Mouse (Mus musculus): ENCODE measurements at regions not wholly inside any gene's neighbourhood (a gene's known extent, or its start where the extent isn't known, plus 50 kb on each side); places are given as distances from the start of the nearest gene placed in this dataset.

- no peak overlapping the region for H3K4me2 ChIP-seq
- no peaks in the 10 kb centered on the region for H3K27me3 ChIP-seq (replicated peaks)
- H3K27ac ChIP-seq, result no peak overlapping the region
- no peak for ATAC-seq (ENCODE audit: insufficient read depth, low FRiP score, low read depth)
- no peaks in the 10 kb centered on the region for H3K4me1 ChIP-seq
- no peaks in the 10 kb centered on the region for H3K9me3 ChIP-seq
- no peak overlapping the region for H3K9ac ChIP-seq
- WGBS, result 44% methylated on average over 8 of the region's 8 CpGs
- no peak overlapping the region for H3K4me3 ChIP-seq (replicated peaks)
- no peaks in the 10 kb centered on the region for H3K36me3 ChIP-seq
Measured at GRCm38 (mm10) chr15:87365712-87366361, 178.3 kb upstream of the Fam19a5 start.

- H3K36me3 ChIP-seq, result no peaks in the 10 kb centered on the region
- H3K4me1 ChIP-seq, result no peaks in the 10 kb centered on the region
- H3K4me3 ChIP-seq (replicated peaks), result no peak overlapping the region
- H3K9ac ChIP-seq, result no peak overlapping the region
- 35% methylated on average over 5 of the region's 5 CpGs for WGBS
- no peak overlapping the region for H3K4me2 ChIP-seq
- no peak overlapping the region for H3K27ac ChIP-seq
- no peaks in the 10 kb centered on the region for H3K9me3 ChIP-seq
- ATAC-seq (ENCODE audit: insufficient read depth, low FRiP score, low read depth), result no peak
- no peaks in the 10 kb centered on the region for H3K27me3 ChIP-seq (replicated peaks)
Measured at GRCm38 (mm10) chr15:87367381-87367780, 176.7 kb upstream of the Fam19a5 start.

- Histone ChIP-seq H3K4me3 (replicated peaks) (no peak overlapping the region), H3K4me2 (no peak overlapping the region), H3K4me1 (no peaks in the 10 kb centered on the region), H3K9ac (no peak overlapping the region), H3K27ac (no peak overlapping the region), H3K27me3 (replicated peaks) (no peaks in the 10 kb centered on the region), H3K36me3 (no peaks in the 10 kb centered on the region), H3K9me3 (no peaks in the 10 kb centered on the region)
- no peak for ATAC-seq (ENCODE audit: insufficient read depth, low FRiP score, low read depth)
- WGBS, result 84% methylated on average over 3 of the region's 3 CpGs
Measured at GRCm38 (mm10) chr15:87369381-87369780, 174.7 kb upstream of the Fam19a5 start.

- Histone ChIP-seq H3K9ac (no peak overlapping the region), H3K27me3 (replicated peaks) (no peaks in the 10 kb centered on the region), H3K36me3 (no peaks in the 10 kb centered on the region), H3K4me3 (replicated peaks) (no peak overlapping the region), H3K4me1 (no peaks in the 10 kb centered on the region), H3K27ac (no peak overlapping the region), H3K4me2 (no peak overlapping the region), H3K9me3 (no peaks in the 10 kb centered on the region)
- WGBS, result 86% methylated on average over 9 of the region's 9 CpGs
- no peak for ATAC-seq (ENCODE audit: insufficient read depth, low FRiP score, low read depth)
Measured at GRCm38 (mm10) chr15:87369836-87370235, 174.3 kb upstream of the Fam19a5 start.

DNA sequence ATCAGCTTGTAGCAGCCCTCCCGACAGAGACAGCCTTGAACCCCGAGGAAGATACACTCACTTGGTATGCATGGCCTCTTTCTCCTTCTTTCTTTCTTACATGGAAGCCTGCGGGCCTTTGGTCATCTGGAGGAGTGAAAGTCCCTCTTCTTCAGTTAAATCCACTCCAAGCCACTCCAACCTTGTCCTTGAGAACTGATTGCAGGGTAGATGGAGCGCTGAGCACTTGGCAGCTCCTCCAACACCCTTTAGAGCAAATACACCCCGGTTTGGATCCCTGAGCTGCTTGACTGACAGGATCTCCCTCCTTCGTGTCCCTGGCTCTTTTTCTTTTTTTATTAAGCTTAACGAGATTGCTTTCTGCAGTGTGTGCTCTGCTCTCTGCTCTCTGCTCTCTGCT, 173.3 kb upstream of the Fam19a5 start:
- no peak overlapping the region for H3K9ac ChIP-seq
- whole genome bisulfite sequencing, result 81% methylated on average over 7 of the region's 7 CpGs
- H3K4me1 ChIP-seq, result no peaks in the 10 kb centered on the region
- no peak overlapping the region for H3K4me2 ChIP-seq
- no peak for ATAC-seq (ENCODE audit: insufficient read depth, low FRiP score, low read depth)
- no peak overlapping the region for H3K27ac ChIP-seq
- no peaks in the 10 kb centered on the region for H3K9me3 ChIP-seq
- H3K4me3 ChIP-seq (replicated peaks), result no peak overlapping the region
- no peaks in the 10 kb centered on the region for H3K27me3 ChIP-seq (replicated peaks)
- no peaks in the 10 kb centered on the region for H3K36me3 ChIP-seq

GRCm38 (mm10) chr15:87374670-87375069, 169.4 kb upstream of the Fam19a5 start:
- Histone ChIP-seq H3K27ac (no peak overlapping the region), H3K36me3 (no peaks in the 10 kb centered on the region), H3K4me1 (no peaks in the 10 kb centered on the region), H3K4me2 (no peak overlapping the region), H3K27me3 (replicated peaks) (no peaks in the 10 kb centered on the region), H3K9me3 (no peaks in the 10 kb centered on the region), H3K4me3 (replicated peaks) (no peak overlapping the region), H3K9ac (no peak overlapping the region)
- 77% methylated on average over 13 of the region's 13 CpGs for WGBS
- no peak for ATAC-seq (ENCODE audit: insufficient read depth, low FRiP score, low read depth)

GRCm38 (mm10) chr15:87375596-87376194, 168.4 kb upstream of the Fam19a5 start:
- H3K27me3 ChIP-seq (replicated peaks), result no peaks in the 10 kb centered on the region
- no peak overlapping the region for H3K9ac ChIP-seq
- H3K27ac ChIP-seq, result no peak overlapping the region
- H3K36me3 ChIP-seq, result no peaks in the 10 kb centered on the region
- no peaks in the 10 kb centered on the region for H3K9me3 ChIP-seq
- no peak overlapping the region for H3K4me3 ChIP-seq (replicated peaks)
- ATAC-seq (ENCODE audit: insufficient read depth, low FRiP score, low read depth), result no peak
- WGBS, result 72% methylated on average over 14 of the region's 14 CpGs
- no peak overlapping the region for H3K4me2 ChIP-seq
- no peaks in the 10 kb centered on the region for H3K4me1 ChIP-seq

DNA sequence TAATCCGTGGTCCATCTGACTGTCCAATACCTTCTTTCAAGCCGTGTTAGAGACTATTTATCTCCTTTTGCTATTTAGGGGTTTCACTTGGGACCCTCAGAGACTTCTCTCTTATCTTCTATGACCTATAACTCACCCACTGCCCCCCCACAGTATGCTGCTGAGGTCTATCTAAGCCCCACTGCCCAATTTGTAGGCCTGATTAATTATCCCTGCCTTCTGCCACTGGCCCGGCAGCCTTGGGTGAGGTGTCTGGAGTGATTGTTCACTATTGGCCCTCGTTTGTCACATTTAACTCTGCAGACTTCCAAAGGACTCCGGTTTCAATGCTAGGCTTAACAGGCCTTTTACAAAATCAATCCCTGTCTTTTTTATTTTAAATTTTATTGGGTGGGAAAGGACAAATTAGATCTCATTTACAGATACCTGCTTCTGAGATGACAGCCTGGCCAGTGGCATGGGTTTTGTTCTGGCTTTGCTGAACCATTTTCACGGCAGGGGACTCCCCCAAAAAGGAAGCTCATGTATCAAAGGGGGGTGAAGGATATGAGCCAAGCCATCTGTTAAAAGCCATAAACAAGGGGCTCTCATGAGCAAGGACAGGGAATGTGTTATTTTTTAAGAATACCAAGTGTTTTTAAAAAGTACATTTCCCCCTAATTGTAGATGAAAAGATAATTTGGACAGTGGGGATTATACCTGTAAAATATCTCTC, 160.4 kb upstream of the Fam19a5 start:
- Histone ChIP-seq H3K27me3 (replicated peaks) (no peaks in the 10 kb centered on the region), H3K9me3 (no peaks in the 10 kb centered on the region), H3K9ac (no peak overlapping the region), H3K4me1 (no peaks in the 10 kb centered on the region), H3K4me2 (no peak overlapping the region), H3K4me3 (replicated peaks) (no peak overlapping the region), H3K36me3 (no peaks in the 10 kb centered on the region), H3K27ac (no peak overlapping the region)
- 38% methylated on average over 6 of the region's 6 CpGs for WGBS
- no peak for ATAC-seq (ENCODE audit: insufficient read depth, low FRiP score, low read depth)

DNA sequence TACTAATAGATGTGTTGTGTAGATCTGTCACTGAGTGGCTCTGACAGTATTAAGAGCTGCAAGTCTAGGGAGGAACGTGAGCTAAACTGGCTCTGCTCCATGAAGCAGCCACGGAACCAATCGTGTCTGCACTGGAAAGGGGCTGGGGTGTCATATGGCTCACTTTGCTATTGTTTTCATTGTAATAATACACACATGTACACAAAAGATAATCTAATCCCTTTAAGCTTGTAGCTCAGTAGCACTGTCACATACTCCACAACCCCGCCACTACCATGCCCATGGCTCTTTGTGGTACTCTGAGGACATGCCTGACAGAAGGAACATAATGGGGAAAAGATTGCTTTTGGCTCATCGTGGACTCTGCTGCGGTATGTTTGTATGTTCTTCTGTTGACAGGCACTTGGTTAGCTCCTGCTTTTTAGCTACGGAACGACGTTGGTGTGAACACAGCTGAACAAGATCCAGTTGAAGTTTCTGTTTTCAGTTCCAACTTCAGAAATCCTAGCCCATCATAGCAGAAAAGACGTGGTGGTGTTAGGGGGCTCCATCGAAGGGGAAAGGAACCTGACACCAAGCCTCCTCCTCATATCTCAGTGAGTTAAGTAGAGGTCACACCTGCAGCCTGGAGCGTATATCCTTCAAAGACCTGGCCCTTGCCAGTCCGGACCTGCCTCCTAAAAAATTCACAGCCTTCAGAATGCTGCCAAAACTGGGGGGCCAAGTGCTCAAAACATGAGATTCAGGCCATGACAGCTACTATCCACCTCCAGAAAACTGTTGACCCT, 159.6 kb upstream of the Fam19a5 start:
- Histone ChIP-seq H3K27ac (no peak overlapping the region), H3K36me3 (no peaks in the 10 kb centered on the region), H3K9ac (no peak overlapping the region), H3K9me3 (no peaks in the 10 kb centered on the region), H3K27me3 (replicated peaks) (no peaks in the 10 kb centered on the region), H3K4me3 (replicated peaks) (no peak overlapping the region), H3K4me1 (no peaks in the 10 kb centered on the region), H3K4me2 (no peak overlapping the region)
- WGBS, result 39% methylated on average over 13 of the region's 13 CpGs
- ATAC-seq (ENCODE audit: insufficient read depth, low FRiP score, low read depth), result no peak

- Histone ChIP-seq H3K27ac (no peak overlapping the region), H3K4me3 (replicated peaks) (no peak overlapping the region), H3K27me3 (replicated peaks) (no peaks in the 10 kb centered on the region), H3K9me3 (no peaks in the 10 kb centered on the region), H3K36me3 (no peaks in the 10 kb centered on the region), H3K9ac (no peak overlapping the region), H3K4me1 (0 out of 2 replicates have a peak, but pooled peaks cover 2% of the 10 kb centered on the region), H3K4me2 (no peak overlapping the region)
- ATAC-seq (ENCODE audit: insufficient read depth, low FRiP score, low read depth), result no peak
- 87% methylated on average over 6 of the region's 6 CpGs for WGBS
Measured at GRCm38 (mm10) chr15:87386513-87386983, 157.6 kb upstream of the Fam19a5 start.

DNA sequence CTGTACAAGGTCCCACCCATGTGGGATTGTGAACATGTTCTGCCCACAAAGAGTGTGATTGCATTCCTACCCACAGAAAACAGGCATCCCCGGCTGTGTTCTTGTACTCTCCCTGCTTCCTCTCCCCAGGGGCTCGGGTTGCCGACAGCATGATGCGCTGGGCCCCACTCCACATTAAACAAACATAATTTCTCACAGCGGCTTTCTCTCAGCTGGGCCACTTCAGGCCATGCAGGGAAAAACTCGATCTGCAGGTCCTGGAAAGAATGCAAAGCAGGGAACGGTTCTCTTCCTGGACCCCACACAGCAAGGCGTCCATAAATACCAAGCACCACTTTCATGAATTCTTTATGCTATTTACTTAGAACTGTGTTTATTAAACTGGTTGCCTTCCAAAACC, 152.7 kb upstream of the Fam19a5 start:
- ATAC-seq (ENCODE audit: insufficient read depth, low FRiP score, low read depth), result no peak
- no peaks in the 10 kb centered on the region for H3K9me3 ChIP-seq
- H3K4me3 ChIP-seq (replicated peaks), result no peak overlapping the region
- WGBS, result 22% methylated on average over 8 of the region's 8 CpGs
- no peak overlapping the region for H3K27ac ChIP-seq
- H3K27me3 ChIP-seq (replicated peaks), result no peaks in the 10 kb centered on the region
- 0 out of 2 replicates have a peak, but pooled peaks cover 2% of the 10 kb centered on the region for H3K4me1 ChIP-seq
- no peaks in the 10 kb centered on the region for H3K36me3 ChIP-seq
- no peak overlapping the region for H3K4me2 ChIP-seq
- H3K9ac ChIP-seq, result no peak overlapping the region

- WGBS, result 58% methylated on average over 4 of the region's 4 CpGs
- Histone ChIP-seq H3K4me2 (no peak overlapping the region), H3K4me1 (no peaks in the 10 kb centered on the region), H3K4me3 (replicated peaks) (no peak overlapping the region), H3K27me3 (replicated peaks) (no peaks in the 10 kb centered on the region), H3K9me3 (no peaks in the 10 kb centered on the region), H3K36me3 (no peaks in the 10 kb centered on the region), H3K9ac (no peak overlapping the region), H3K27ac (no peak overlapping the region)
- no peak for ATAC-seq (ENCODE audit: insufficient read depth, low FRiP score, low read depth)
Measured at GRCm38 (mm10) chr15:87398396-87398795, 145.7 kb upstream of the Fam19a5 start.

Measured in stomach, embryonic 15.5 days (tissue).